Mouse (Mus musculus) C2C12 (cell line): Measurements from ENCODE around the gene Timmdc1.

Experiments used
- CEBPB ChIP-seq: IDR thresholded peaks from one replicate; pipeline ENCODE4 v1.6.1; 2011; ENCODE audit warnings: low read depth, mild to moderate bottlenecking, control low read depth, moderate library complexity
- CTCF ChIP-seq: IDR thresholded peaks from one replicate; pipeline ENCODE4 v1.5.1; 2011; ENCODE audit not compliant: control insufficient read depth, insufficient read depth, insufficient read length
- MAX ChIP-seq: IDR thresholded peaks from one replicate; pipeline ENCODE4 v1.6.1; 2011; ENCODE audit warnings: mild to moderate bottlenecking, control low read depth
- MYOD1 ChIP-seq: IDR thresholded peaks from one replicate; pipeline ENCODE4 v1.6.1; 2011; ENCODE audit warnings: low read depth; ENCODE audit not compliant: control insufficient read depth, insufficient read length
- MYOG ChIP-seq: IDR thresholded peaks from one replicate; pipeline ENCODE4 v1.6.1; 2011; ENCODE audit not compliant: control insufficient read depth, insufficient read length; ENCODE audit errors: extremely low read depth
- USF1 ChIP-seq: IDR thresholded peaks from one replicate; pipeline ENCODE4 v1.6.1; 2011; ENCODE audit warnings: low read depth, mild to moderate bottlenecking, control low read depth, moderate library complexity

DNA sequence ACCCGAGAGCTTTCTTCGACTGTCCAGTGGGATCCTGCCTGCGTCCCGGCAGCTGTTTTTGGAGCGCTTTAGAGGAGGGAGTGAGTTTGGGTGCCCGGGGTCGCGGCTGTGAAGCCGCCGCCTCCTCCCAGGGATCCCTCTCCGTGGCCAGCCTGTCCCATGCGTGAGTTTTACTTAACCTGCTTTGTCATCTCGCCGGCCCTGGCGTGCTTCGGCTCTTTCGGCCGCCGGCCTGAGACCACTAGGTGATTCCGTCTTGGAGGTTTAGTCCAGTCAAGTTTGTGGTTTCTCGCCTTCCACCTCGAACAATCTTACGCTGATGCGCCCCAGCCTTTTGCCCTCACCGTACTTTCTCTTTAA is 40.5 kb upstream of the Timmdc1 start:
- no peak for TF ChIP-seq MAX
- TF ChIP-seq USF1 = no peak
- TF ChIP-seq CTCF = no peak
- no peak for TF ChIP-seq CEBPB
- no peak for TF ChIP-seq MYOD1
- no peak for TF ChIP-seq MYOG
